Mouse (Mus musculus): Measurements from ENCODE around the gene Grk3.

Gene Grk3

DNA sequence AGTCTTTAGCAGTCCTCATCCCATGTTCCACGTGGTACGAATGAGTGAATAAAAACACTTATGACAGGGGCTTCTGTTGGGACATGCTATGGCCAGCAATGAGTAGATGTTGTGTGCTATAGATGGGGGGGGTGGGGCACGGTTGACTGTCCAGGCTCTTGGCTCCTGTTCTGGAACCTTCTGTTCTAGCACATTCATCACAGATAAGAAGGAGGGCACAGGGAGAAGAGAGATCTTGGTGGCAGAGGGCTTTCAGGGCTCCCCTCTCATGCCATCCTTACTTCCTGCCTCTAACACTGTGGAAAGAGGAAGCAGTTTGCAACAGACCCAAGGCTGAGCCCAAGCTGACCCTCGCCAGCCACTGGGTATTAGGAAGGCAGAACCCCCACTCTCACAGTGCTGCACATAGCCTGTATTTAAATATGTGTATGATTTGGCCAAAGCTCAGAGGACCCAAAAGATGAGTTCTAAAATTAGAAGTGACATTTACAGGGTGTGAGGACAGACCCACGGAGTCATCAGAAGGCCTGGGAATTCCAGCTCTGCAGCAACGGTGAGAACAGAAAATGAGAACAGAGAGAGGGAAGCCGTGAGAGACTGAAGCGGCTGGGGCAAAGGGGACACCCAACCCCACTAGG lies 6.3 kb downstream of the Grk3 start:
- DNase-seq (ENCODE audit: low read depth, low spot score) = no peak

DNA sequence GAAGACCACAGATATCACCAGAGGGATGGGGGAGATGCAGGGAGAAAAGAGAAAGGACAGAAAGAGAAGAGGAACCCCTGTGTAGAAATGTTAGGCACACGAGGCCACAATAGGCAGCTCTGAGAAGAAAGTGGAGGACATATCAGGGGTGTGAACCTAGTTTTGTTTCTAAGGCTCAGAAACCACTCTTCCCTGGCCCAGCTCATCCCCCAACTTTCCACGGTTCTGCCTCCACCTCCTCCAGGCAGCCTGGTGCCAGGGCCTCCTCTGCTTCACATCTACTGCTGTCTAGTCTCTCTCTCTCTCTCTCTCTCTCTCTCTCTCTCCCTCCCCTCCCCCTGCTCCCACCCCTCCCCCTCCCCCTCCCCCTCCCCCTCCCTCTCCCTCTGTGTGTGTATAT lies 7.1 kb downstream of the Grk3 start:
- no peak for DNase-seq (ENCODE audit: low read depth, low spot score)

DNA sequence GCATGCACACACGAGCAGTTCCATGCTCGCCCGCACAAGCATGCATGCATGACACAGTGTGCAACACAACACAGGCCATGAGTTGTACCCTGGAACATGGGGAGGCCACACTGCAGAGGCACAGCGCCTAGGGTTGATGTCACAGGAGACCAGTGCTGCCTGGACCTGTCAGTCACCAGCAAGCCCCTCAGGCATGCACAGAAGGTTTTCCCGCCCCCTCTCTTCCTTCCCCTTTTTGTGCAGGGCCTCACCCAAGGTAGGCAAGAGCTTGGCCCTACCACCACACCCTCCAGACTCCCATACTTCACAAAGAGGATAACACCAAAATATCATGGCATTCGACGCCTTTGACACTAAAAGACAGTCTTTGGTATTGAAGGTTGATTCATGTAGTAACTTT lies 8.6 kb downstream of the Grk3 start:
- DNase-seq (ENCODE audit: low read depth, low spot score) = no peak

DNA sequence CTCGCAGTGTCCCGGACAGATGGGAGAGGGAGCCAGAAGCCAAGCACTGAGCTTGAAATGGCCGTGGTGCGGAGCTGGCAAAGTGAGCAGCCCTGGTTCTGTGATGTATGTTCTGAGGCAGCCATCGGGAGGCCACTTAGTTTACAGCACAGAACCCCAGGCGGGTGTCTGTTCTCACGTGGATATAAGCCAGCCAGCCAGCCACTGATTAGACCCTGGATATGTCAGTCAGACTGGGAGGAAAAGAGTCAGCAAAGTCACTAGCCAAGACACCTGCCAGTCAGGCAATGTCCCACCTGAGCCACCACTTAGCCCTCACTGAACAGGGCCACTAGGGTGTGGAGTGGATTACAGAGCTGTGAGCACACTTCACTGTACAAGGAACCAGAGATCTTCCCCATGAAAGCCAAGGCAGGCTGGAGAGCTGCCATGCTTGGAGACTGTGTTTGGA lies 9.6 kb downstream of the Grk3 start:
- DNase-seq (ENCODE audit: low read depth, low spot score) = no peak

DNA sequence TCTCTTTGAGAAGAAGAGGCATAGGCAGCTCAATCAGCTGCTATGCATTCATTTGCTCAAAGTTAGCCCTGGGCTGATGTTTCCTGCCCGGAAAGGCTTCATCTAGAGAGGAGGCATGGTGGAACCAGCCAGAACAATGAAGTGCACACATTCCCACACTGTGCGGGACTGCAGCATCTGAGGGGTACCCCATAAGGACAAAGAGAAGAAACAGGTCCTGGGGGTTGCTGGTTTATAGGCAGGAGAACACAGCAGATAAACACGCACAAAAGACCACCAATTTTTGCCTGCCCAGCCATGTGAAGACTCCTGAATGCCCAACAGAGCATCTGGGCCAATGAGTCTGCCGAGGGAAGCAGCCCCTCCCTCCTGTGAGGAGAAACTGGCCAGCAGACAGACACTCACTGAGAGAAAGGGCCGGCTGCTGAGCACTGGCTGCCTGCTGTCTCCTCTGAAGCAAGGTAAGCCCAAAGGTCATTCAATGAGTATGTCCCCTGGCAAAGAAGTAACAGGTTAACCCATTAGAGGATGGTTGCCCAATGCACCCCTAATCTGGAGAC lies 12.7 kb downstream of the Grk3 start:
- DNase-seq (ENCODE audit: low read depth, low spot score) = no peak

DNA sequence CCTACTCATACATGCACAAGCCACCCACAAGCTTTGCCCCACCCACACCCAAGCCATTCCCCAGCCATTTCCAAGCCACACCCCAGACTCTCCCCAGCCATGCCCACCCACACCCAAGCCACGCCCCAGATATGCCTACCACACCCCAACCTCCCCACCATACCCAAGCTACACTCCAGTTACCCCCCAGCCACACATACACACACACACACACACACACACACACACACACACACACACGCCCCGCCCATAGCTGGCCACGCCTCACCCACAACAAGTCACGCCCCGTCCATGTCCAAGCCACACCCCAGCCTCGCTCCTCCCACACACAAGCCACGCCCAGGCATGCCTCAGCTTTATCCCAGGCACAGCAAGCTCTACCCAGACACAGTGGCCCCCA lies 16.4 kb downstream of the Grk3 start:
- DNase-seq (ENCODE audit: low read depth, low spot score) = no peak

DNA sequence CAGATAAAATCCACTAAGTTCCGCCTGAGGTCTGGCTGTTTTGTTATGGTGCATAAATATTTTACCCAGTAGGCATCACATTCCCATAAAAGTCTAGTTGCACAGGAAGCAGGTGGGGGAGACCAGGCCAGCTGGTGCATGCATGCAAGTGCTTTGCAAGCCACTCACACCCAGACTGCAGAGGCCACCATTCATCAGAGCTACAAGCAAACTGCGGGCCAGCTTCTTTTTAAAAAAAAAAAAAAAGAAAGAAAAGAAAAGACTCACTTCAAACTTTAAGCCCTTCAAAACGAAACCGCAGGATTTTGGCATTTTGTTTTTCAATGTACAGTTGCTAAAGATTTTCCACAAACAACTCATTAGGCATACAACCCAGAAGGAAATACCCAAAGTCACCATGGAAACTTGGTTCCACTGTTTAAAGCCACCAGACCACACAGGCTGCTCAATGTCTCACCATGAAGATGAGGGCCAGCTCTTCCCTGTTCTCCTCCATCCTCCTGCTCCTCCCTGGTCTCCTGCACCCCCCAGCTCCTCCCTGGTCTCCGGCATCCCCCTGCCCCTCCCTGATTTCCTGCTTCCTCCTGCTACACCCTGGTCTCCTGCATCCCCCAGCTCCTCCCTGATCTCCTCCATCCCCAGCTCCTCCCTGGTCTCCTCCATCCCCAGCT lies 17.9 kb downstream of the Grk3 start:
- no peak for DNase-seq (ENCODE audit: low read depth, low spot score)

DNA sequence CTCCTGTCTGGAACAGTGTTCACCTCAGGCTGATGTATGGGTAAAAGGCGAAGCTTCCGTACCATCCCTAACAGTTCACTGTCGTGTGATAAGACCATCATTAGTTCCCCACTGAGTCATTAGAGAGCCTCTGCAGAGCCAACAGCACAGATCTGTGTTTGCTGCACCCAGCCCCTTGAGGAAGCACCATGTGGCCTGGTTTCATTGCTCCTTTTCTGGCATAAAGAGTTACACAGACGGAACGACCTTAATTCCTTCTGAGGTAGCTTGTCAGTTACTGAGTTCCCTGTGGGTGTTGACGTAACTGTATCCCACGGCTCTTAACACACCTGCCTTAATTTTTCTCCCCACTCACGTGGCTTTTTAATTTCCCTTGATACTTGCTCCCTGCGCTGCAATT lies 24.3 kb downstream of the Grk3 start:
- no peak for DNase-seq (ENCODE audit: low read depth, low spot score)

DNA sequence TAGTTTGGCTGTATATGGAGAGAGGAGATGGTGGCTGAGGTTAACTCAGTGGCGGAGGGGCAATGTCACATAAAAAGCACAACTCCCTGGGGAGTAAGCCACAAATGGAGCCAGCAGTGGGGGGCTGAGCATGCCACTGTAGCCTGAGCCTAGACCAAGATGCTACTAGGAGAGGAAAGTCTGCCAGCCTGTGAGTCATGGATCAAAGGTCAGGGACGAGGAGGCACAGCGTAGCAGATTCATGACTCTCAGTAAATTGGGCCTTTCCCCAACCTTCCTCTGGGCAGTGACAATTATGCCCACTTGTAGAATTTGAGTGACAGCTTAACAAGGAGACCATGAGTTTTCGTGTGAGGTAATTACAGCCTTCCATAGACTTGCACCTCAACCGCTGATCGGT lies 33.7 kb downstream of the Grk3 start:
- DNase-seq (ENCODE audit: low read depth, low spot score) = no peak

DNA sequence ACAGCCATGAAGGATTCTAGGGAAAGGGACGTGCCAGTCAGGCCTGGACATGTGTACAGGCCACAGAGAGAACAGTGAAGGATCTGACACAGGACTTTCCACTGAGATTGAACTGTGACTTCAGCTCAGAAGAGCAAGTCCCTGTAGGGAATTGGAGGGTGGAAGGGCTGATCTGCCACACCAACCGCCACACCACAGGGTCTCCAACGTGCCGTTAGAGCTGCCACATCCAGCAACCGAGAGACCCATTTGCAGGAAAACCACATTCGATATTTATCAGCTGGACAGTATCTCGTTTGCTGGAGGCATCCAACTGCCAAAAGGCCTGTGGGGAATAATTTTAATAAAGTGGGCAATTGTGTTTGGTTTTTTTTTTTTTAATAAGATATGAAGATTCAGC lies 35.9 kb downstream of the Grk3 start:
- no peak for DNase-seq (ENCODE audit: low read depth, low spot score)

DNA sequence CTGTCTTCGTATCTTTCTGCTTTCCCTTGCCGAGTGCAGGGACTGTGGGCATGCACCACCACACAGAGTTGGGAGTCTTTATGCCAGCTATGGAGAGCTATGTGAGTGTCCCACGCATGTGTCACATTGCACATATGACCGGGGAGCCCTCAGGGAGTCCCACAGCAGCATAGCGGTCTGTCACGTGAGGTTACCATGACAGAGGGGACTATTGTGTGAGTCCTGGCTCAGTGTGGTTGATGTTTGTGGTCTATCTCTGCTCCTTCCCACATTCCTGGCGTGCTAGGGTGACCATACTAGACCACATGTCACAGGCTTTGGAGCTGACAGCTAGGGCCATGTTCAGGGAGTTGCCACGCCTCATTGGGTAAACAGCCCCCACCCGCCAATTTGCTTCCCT lies 36.4 kb downstream of the Grk3 start:
- no peak for DNase-seq (ENCODE audit: low read depth, low spot score)

DNA sequence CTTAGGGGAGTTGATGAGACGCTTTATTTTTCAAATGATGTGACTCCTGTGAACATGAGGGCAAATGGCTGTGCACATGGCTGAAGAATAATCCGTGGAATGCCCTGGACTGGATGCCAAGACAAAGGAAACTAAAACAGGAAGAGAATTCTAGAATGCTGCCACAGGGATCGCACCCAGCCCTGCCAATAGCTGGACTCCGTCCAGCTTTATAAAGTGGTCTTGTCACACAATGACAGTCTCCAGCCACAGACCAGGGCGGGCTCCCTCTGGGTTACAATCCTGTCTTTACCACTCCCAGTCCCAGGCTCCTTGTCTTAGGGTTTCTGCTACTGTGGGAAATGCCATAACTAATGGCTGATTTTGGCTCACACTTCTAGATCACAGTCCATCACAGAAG lies 38.5 kb downstream of the Grk3 start:
- DNase-seq (ENCODE audit: low read depth, low spot score) = no peak

DNA sequence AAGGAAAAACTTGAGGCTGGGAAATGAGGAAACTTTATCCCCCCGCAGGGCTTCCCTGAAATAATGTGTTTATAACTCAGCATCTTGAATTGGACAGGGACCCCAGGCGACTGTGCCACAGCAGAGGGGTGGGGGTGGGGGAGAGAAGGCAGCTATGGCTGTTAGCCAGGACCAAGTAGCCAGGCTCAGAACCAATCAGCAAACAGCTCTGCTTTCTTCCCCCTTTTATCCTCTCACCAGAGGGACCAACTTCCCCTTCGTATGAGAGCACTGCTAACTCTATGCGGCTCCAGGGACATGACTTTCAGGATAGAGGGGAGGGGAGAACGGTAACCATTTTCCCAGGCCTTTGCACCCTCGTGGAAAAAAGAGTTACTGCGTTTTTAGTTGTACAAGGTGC lies 42.0 kb downstream of the Grk3 start:
- DNase-seq (ENCODE audit: low read depth, low spot score) = no peak

DNA sequence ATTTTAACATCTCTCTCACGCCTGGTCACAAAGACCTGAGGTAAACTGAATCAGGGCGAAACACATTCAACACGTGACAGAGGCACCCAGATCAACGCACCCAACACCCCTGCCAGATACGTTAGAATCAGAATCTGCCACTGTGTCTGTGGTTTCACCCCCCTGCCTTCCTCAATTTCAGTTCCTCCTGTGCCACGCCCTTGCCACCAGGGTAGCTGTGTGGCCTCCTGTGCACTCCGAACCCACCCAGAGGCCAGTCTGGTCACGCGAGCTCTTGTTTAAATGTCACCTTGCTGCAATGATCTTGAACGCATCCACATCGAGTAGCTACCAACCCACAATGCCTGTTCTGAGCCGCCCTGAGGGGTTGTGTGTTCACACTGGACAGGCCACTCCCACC lies 43.3 kb downstream of the Grk3 start:
- no peak for DNase-seq (ENCODE audit: low read depth, low spot score)

DNA sequence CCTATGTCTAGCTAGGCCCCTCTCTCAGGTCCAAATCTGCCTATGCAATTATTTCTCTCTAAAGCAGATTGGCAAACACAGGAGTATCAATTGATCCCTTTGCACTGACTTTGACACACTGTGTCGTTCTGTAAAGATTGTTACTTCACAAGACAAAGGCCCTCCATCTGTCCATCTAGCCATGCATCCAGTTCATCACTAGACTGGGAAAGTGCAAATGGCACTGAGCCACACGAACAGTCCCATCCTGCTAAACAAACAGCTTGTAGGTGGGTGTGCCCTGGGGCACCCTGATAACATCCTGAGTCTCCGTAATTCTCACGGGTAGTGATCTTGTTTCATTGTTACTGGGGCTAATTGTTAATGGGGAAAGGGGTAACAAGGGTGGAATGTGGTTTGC lies 52.1 kb downstream of the Grk3 start:
- no peak for DNase-seq (ENCODE audit: low read depth, low spot score)

DNA sequence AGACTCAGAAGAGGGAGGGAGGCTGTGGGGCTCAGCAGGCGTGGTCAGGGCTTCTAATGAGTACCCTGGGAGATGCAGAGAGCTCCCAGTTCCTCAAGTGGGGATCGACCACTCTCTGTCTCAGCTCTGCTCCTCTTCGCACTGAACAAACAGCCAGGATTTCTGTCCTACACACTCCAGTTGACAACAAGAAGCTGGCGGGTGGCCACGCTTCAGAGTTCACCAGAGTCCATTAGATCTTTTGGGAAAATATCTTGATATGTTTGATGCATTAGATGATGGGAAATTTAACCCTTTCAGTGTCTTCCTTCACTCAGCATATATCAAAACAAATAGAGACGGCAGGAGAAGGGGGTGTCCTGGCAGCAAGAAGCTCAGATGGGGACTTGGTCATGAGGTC lies 53.4 kb downstream of the Grk3 start:
- DNase-seq (ENCODE audit: low read depth, low spot score) = no peak

DNA sequence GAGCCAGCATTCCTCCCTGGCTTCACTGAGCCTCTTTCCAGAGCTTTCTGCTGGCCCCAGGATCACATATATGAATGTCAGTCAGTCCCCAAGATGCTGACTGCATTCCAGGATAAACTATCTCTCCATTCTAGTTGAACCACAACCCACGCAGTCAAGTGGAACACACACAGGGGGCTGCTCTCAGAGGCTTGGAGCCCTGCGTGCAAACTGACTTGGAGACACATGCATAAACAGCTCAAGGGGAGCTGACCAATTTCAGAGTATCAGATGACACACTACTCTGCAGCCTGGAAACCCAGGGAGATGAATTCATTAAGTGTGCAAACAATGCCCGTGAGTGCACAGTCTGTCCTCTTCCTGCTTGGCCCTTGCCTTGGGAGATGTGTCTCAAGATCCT lies 54.7 kb downstream of the Grk3 start:
- DNase-seq (ENCODE audit: low read depth, low spot score) = no peak

DNA sequence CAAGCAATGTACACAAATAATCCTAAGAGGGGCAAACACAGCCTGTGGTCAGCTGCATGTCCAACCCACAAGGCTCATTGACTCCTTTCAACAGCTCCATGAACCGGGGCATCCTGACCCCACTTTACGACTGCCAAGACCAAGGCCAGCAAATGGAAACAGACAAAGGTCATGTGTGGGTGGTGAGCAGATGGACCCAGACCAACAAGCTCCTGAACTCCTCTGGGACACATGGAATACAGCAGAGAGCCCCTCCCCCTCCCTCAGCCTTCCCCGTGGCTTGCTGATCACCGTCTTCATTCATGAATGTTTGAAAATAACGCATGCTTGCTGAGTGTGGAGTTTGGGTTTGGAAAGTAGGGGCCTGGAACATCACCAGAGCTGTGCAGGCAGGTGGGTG lies 57.3 kb downstream of the Grk3 start:
- no peak for DNase-seq (ENCODE audit: low read depth, low spot score)

DNA sequence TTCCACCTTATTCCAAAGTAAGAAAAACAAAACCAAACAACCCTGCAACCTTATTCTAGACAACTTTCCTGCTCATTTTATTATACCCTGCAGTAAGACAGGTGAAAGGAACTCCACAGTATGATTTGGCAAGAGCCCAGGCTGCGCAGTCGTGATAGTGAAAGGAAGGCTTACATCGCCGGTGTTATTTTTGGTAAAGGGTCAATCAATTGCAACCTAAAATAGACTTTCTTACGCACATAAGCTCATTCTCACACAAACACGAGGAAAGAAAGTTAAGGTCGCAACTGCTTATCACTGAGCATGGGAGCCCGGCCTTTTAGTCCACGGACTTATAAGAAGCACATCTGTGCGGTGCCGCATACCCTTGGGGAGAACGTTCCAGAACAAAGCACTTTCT lies 58.8 kb downstream of the Grk3 start:
- DNase-seq (ENCODE audit: low read depth, low spot score) = no peak

DNA sequence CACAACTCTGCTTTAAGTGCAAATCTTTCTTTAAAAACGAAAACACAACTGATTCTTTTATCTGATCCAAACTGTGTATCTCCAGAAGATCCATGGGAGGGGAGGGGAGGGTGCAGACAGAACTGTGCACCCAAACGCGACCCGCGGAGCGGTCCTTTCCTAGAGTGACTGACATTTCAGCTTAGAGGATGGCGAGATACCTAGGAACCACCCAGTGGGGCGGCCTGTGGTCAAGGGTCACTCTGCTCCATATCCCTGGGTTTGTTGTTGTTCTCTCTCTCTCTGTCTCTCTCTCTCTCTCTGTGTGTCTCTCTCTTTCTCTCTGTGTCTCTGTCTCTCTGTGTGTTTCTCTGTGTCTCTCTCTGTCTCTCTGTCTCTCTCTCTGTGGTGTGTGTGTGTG lies 59.2 kb downstream of the Grk3 start:
- DNase-seq (ENCODE audit: low read depth, low spot score) = no peak

DNA sequence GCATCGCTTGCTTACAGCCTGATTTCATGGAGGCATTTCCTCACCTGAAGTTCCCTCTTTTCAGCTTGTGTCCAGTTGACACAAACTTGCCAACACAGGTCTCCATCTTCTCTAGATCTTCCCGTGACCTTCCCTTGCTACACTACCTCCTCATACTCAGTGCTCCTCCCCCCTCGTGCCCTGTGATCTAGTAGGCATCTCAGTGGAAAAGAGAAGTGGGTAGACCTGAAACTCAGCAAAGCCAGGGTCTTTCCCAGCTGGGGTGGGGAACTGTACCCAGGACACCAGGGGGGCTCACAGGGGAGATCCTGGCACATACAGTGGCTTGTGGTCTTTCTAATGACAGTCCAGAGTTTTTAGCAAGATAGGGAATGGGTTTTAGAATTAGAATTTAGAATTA lies 64.7 kb downstream of the Grk3 start:
- no peak for DNase-seq (ENCODE audit: low read depth, low spot score)

DNA sequence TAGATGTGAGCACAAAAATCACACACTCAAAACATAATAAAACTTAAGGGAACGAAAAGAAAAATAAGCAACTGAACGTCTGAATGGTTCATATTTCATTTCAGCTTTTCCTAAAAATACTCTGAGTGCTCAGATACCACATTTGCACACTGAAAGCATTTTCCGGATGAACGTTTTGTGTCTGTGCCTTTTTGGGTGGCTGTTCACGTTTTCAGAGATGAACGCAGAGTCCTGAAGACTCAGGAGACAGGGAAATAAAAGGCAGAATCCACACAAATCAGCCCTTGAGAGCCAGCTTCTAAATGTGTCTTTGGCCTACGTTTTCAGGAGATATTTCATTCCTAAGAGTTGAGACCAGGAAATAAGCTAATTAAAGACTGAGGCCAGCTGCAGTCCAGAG lies 69.7 kb downstream of the Grk3 start:
- DNase-seq (ENCODE audit: low read depth, low spot score) = no peak

DNA sequence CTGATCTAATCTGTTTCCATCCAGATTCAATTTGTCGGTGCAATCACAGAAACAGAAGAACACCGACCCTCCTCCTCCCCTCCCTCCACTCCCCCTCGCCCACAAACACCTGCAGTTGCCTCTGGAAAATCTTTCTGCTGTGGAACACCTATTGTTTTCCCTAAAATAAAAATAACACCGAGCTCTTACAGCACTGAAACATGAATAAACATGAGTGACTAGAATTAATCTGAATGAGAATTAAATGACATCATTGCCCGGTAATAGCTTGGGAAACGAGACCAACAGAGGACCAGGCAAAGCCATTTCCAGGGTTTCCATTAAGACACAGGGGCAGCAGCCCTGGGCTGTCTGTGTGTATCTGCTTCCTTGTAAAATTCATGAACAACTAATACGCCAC lies 73.3 kb downstream of the Grk3 start:
- no peak for DNase-seq (ENCODE audit: low read depth, low spot score)

DNA sequence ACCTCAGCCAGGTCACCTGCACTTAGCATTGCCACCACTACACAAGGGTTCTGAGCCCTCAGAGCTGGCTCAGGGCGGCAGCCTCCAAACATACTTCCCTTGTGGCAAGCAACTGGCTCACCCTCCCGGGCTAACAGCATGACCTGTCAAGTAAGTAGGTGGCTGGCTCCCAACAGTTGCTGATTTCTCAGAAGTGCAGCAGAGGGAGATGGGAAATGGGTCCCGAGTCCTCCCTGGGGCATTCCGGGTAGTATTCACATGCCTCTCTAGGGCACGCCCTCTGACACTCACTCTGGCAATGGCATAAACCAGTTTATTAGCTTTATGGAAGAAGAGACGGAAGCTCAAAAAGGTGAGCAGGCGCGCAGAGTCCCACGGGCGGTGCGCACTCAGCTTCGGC lies 74.6 kb downstream of the Grk3 start:
- DNase-seq (ENCODE audit: low read depth, low spot score) = no peak

All from WW6 (cell line).